Mouse (Mus musculus) hindbrain, embryonic 16.5 days (tissue): Measurements from ENCODE around the gene Cant1. TPM values are rescaled to one million over a fixed set of nuclear protein-coding genes. Genes with fewer than 3 reads are reported as not detected.

Experiments
- ATAC-seq: fragments of 200-750 bp; cut with Nextera tagmentation; 2 replicates; pipeline ENCODE4 v1.8.0; 2017; ENCODE audit warnings: moderate TSS enrichment, moderate library complexity
- H3K27ac ChIP-seq: fragments of 300-500 bp; sonication (generic); 2 replicates; pipeline ENCODE4 v1.5.1; 2014; ENCODE audit warnings: low read depth, mild to moderate bottlenecking, control low read depth, low read length, moderate library complexity
- H3K27me3 ChIP-seq: fragments of 300-500 bp; sonication (generic); replicated peaks from 2 replicates; pipeline ENCODE4 v1.6.1; 2014; ENCODE audit warnings: low read length; ENCODE audit not compliant: control insufficient read depth, insufficient read depth
- H3K36me3 ChIP-seq: fragments of 300-500 bp; sonication (generic); 2 replicates; pipeline ENCODE4 v1.6.1; 2014; ENCODE audit warnings: mild to moderate bottlenecking, low read length, moderate library complexity, mixed read lengths; ENCODE audit not compliant: control insufficient read depth, insufficient read depth
- H3K4me1 ChIP-seq: fragments of 300-500 bp; sonication (generic); 2 replicates; pipeline ENCODE4 v1.6.1; 2014; ENCODE audit warnings: low read depth, low read length; ENCODE audit not compliant: control insufficient read depth, insufficient read depth
- H3K4me2 ChIP-seq: fragments of 300-500 bp; sonication (generic); 2 replicates; pipeline ENCODE4 v1.6.1; 2014; ENCODE audit warnings: mild to moderate bottlenecking, low read length, control low read depth, moderate library complexity
- H3K4me3 ChIP-seq: fragments of 300-500 bp; sonication (generic); 2 replicates; pipeline ENCODE4 v1.5.1; 2014; ENCODE audit warnings: mild to moderate bottlenecking, low read length, control low read depth, moderate library complexity
- H3K9ac ChIP-seq: fragments of 300-500 bp; sonication (generic); 2 replicates; pipeline ENCODE4 v1.6.1; 2014; ENCODE audit warnings: low read depth, mild to moderate bottlenecking, control low read depth, low read length, moderate library complexity
- H3K9me3 ChIP-seq: fragments of 300-500 bp; sonication (generic); 2 replicates; pipeline ENCODE4 v1.6.1; 2014; ENCODE audit warnings: mild to moderate bottlenecking, low read length, moderate library complexity; ENCODE audit not compliant: control insufficient read depth
- WGBS: fragments of 180-500 bp; shearing (Covaris S2); extraction: QIAGEN DNeasy Blood & Tissue Kit; methylation state at CpG from one replicate; pipeline ENCODE4 v1.1.7; 2014; 5-methylcytosine and 5-hydroxymethylcytosine counted together
- polyA plus RNA-seq: library from polyadenylated mRNA; unstranded; fragments of >200 nt; fragmentation: Nextera tagmentation; extraction: Ambion mirVana; gene quantifications from 2 replicates; pipeline ENCODE4 v1.2.1, GENCODE M21; 2015

Gene Cant1
- polyA plus RNA-seq, 1 experiment from 2014 or later = 25.7 TPM

DNA sequence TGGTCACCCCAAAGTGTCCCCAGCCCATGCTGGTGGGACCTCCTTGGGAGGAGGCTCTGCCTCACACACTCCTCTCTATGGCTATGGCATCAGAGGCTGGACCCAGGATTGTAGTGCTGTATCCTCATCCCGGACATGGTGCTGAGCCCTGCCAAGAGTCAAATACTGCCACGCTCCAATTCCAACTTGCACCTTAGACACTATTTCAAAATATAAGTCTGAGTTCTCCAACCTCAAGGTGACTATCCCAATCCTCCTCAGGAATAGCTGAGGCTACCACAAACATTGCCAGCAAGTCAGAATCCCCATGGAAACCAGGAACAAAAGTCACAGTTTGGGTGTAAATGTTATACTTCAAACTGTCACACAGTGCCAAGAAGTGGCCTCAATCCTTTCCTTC, 6.3 kb downstream of the Cant1 start:
- Histone ChIP-seq H3K4me1 (peaks cover 7% of the 10 kb centered on the region), H3K9ac (no peak overlapping the region), H3K4me2 (no peak overlapping the region), H3K4me3 (no peak overlapping the region), H3K36me3 (peaks cover 16% of the 10 kb centered on the region; the same call in 1 of the 2 replicates), H3K27me3 (no peaks in the 10 kb centered on the region), H3K9me3 (no peaks in the 10 kb centered on the region), H3K27ac (no peak overlapping the region)
- 92% methylated on average over 2 of the region's 2 CpGs for WGBS
- ATAC-seq = no peak

DNA sequence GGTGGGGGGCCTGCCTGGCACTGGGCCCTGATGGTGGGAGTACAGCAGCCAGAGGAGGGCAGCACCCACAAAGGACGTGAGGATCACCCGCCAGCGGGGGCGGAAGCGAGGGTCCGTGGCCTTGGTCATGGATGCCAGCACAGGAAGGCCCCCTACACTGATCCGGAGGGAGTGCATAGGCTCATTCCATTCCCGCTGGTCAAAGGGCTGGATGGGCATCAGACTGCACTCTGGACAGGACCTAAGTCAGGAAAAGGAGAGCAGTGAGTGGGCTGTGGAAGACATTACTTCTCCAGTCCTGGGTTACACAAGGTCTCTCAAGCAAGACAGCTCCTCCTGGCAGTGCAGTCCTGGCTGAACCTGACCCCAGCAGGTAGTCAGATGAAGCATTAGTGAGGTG, 7.6 kb downstream of the Cant1 start:
- Histone ChIP-seq H3K9me3 (no peaks in the 10 kb centered on the region), H3K36me3 (peaks cover 19% of the 10 kb centered on the region), H3K4me3 (no peak overlapping the region), H3K9ac (no peak overlapping the region), H3K4me2 (no peak overlapping the region), H3K4me1 (peaks cover 4% of the 10 kb centered on the region; the same call in 1 of the 2 replicates), H3K27me3 (no peaks in the 10 kb centered on the region), H3K27ac (no peak overlapping the region)
- 89% methylated on average over 8 of the region's 8 CpGs for WGBS
- ATAC-seq = no peak

DNA sequence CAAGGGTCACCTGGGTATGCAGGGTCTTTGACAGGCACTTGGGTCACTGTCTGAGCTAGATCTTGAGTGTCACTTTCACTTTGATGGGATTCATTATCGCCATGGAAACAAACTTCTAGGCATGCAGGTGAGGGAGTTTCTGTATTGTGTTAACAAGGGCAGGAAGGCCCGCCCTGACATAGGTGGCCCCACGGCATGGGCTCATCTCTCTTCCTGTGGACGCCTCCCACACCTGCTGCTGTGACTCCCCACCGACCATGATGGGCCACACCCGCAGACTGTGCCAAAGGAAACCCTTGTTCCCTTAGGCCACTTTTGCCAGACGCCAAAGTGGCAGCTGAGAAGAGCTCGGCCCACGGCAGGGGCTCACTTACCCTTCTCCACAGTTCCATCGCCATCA, 8.4 kb downstream of the Cant1 start:
- ATAC-seq = no peak
- Histone ChIP-seq H3K4me1 (peaks cover 4% of the 10 kb centered on the region; the same call in 1 of the 2 replicates), H3K27me3 (no peaks in the 10 kb centered on the region), H3K9me3 (no peaks in the 10 kb centered on the region), H3K27ac (no peak overlapping the region), H3K4me2 (no peak overlapping the region), H3K4me3 (no peak overlapping the region), H3K36me3 (peaks cover 18% of the 10 kb centered on the region), H3K9ac (no peak overlapping the region)
- 97% methylated on average over 10 of the region's 10 CpGs for WGBS

DNA sequence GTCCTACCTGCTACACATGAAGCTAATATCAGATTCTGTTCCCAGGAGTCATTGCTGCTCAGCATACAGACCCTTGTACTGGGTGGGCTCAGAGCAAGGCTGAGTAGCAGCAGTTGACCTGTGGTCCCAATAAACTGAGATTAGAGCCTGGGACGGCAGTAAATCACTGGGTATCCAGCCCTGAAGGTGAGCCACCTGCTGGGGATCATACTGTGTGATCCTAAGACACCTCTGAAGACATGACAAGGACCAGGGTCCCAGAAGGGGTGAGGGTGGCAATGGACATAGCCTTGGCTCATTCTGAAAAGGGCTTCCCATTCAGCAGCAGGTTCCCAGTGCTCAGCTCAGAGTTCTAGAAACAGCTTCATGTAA, 8.8 kb downstream of the Cant1 start:
- no peak for ATAC-seq
- H3K4me1 ChIP-seq = peaks cover 4% of the 10 kb centered on the region; the same call in 1 of the 2 replicates
- no peak overlapping the region for H3K27ac ChIP-seq
- no peak overlapping the region for H3K9ac ChIP-seq
- no peaks in the 10 kb centered on the region for H3K9me3 ChIP-seq
- H3K4me3 ChIP-seq = no peak overlapping the region
- WGBS = 100% methylated on average over 1 of the region's 1 CpGs
- H3K27me3 ChIP-seq = no peaks in the 10 kb centered on the region
- H3K36me3 ChIP-seq = peaks cover 17% of the 10 kb centered on the region
- H3K4me2 ChIP-seq = no peak overlapping the region

DNA sequence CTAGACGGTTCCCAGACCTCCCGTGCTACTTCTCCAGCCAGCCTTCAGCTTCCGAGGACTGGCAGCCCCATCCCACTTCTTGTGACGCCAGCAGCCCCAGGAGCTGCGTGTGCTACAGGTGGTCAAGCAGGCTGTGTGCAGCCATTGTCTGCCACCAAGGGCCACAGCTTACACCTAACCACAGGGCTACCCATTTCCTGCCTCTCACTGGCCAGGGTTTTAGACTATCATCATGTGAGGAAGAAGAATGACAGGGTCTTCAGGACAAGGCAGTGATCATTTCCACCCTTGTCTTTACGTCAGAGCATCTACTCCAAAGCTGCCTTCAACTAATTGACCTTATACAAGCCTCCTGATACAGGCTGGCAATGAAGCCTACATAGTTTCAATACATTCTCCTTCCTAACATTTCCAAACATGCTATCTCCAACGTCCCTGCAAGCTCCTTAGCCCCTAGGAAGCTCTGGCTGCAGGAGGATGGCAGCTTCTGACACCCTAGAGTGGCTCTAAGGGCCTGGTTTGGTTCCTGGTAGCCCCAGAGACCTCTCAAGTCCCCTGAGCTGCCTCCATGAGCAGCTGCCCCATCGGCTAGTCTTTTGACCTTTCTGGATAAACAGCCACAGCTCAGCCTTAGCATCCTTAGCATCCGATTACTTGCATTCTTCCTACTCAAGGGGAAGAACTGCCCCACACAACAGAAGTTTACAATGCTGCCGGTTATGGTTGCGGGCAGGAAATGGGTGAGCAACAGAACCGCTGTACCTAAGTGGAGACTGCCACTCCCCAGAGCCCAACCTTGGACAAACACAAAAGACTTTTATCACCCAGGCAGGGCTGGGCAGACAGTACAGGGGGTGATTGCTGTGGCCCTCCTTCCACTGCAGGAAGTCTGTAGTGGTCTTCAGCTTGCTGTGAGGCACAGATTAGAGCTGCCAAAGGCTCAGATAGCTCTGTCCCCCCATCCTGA, 9.5 kb downstream of the Cant1 start:
- no peak overlapping the region for H3K4me2 ChIP-seq
- 89% methylated on average over 12 of the region's 12 CpGs for WGBS

DNA sequence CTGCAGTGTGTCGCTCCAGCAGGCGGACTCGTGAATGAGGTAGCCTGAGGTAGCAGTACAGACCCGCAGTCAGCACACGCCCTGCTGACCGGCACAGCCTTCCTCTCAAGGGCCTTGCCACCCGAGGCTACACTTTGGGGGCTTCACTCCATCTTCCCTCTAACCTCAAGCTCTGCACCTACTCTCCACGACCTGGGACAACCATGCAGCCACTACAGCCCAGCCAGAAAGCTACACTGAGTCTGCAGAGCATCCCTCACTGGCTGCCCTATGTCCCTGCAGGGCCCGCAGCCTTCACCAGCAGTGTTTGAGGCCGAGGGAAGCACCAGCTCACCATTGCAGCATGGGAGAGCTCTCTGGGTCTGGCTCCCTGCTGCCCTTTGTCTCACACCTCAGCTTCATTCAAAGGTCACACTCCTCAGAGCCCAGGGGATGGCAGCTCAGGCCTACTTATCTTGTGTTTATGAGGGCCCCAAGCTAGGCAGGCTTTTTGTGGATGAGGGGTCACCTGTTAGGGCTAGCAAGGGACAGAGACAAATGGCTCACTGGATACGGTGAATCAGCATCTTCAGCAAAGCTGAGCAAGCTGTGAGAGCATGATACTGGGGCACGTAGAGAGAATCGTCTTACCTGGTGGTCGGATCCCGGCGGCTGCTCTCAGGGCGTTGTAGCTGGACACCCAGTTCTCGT, 10.7 kb downstream of the Cant1 start:
- Histone ChIP-seq H3K4me3 (no peak overlapping the region), H3K27ac (no peak overlapping the region), H3K4me2 (no peak overlapping the region), H3K27me3 (no peaks in the 10 kb centered on the region), H3K36me3 (peaks cover 17% of the 10 kb centered on the region), H3K9me3 (no peaks in the 10 kb centered on the region), H3K4me1 (peaks cover 3% of the 10 kb centered on the region; the same call in 1 of the 2 replicates), H3K9ac (no peak overlapping the region)
- ATAC-seq = no peak
- WGBS = 85% methylated on average over 18 of the region's 18 CpGs

More for the DNA sequence above, 9.5 kb downstream of the Cant1 start:
- no peak overlapping the region for H3K4me3 ChIP-seq
- peaks cover 4% of the 10 kb centered on the region; the same call in 1 of the 2 replicates for H3K4me1 ChIP-seq
- no peak for ATAC-seq
- H3K27me3 ChIP-seq = no peaks in the 10 kb centered on the region
- H3K27ac ChIP-seq = no peak overlapping the region
- H3K9ac ChIP-seq = no peak overlapping the region
- peaks cover 17% of the 10 kb centered on the region for H3K36me3 ChIP-seq
- no peaks in the 10 kb centered on the region for H3K9me3 ChIP-seq

DNA sequence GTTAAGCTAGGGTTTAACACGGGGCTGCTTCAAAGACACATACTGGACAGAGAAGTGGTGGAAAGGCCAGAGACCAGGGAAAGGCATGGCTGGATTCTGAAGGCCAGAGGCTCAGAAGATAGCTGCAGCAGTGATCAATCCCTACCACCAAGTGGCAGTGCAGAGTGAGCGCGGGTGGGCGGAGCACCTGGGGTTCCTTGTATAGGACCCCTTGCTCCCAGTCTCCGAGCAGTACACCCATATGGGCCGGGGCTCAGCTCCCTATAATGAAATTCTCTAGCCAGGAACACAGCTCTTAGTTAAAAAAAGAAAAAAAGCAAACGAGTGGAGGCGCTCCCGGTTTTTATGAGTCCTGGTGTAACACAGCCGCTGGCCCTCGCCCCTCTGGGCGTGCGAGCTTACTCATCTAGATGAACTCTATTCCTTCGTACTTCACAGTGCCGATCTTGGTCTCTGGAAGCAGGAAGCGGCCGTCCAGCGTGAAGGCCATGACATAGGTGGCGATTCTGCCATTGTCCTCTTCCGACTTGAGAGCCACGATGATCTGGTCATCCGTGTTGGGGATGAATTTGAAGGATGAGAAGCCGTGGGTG, 11.5 kb downstream of the Cant1 start:
- 85% methylated on average over 23 of the region's 23 CpGs for WGBS
- Histone ChIP-seq H3K4me3 (no peak overlapping the region), H3K27me3 (no peaks in the 10 kb centered on the region), H3K36me3 (peaks cover 17% of the 10 kb centered on the region), H3K27ac (no peak overlapping the region), H3K9me3 (no peaks in the 10 kb centered on the region), H3K9ac (no peak overlapping the region), H3K4me2 (no peak overlapping the region), H3K4me1 (no peaks in the 10 kb centered on the region)
- ATAC-seq = no peak

DNA sequence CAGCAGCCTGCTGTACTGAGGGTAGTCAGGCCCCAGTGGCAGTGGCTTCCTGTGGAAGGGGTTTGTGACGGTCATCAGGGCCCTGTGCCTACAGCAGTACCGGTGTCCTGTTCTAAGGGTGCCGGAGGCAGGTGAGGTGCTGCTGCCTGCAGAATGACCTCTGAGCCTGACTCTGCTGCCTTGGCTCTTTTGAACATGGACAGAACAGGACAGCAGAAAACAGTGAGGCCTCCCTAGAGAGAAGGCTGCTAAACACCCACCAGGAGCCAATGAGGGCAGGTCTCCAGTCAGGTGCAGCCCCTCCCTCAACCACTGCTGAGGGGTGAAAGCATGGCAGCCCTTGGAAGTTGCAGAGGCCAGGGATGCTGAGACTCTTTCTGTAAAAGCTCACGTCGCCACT, 12.4 kb downstream of the Cant1 start:
- Histone ChIP-seq H3K9ac (no peak overlapping the region), H3K4me1 (no peaks in the 10 kb centered on the region; the same call in 1 of the 2 replicates), H3K36me3 (peaks cover 17% of the 10 kb centered on the region), H3K4me3 (no peak overlapping the region), H3K27ac (no peak overlapping the region), H3K27me3 (no peaks in the 10 kb centered on the region), H3K9me3 (no peaks in the 10 kb centered on the region), H3K4me2 (no peak overlapping the region)
- ATAC-seq = no peak
- WGBS = 88% methylated on average over 5 of the region's 5 CpGs

DNA sequence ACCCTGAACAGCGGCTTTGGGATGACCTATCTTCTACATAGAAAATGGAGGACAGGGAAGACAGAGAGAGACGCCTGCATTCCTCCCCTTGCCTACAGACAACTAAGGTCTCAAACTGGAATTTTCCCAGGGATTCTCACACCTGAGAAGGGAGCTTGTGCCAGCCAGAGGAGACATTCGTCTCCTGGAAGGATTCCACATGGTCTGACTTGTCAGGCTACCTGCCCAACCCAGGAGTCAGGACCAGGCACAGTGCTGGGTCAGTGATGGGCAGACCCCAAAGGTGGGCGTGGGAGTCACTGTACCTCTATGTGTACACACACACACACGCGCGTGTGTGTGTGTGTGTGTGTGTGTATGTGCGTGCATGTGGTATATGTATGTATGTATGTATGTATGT, 13.6 kb downstream of the Cant1 start:
- Histone ChIP-seq H3K9ac (no peak overlapping the region), H3K4me2 (no peak overlapping the region), H3K27ac (no peak overlapping the region), H3K4me3 (no peak overlapping the region), H3K9me3 (no peaks in the 10 kb centered on the region), H3K27me3 (no peaks in the 10 kb centered on the region), H3K4me1 (no peaks in the 10 kb centered on the region; the same call in 1 of the 2 replicates), H3K36me3 (peaks cover 15% of the 10 kb centered on the region)
- ATAC-seq = no peak
- WGBS = 92% methylated on average over 8 of the region's 8 CpGs
